Mouse (Mus musculus) CD8-positive naive resting alpha-beta T cell, adult 2 months (primary cell): ENCODE data around the gene Clasp1.
A peak's percentile ranks its signal among the peaks of the same experiment; 100 is the strongest.

ENCODE experiments used
- DNase-seq, 2 experiments: peaks; one replicate each; pipeline ENCODE4 v3.0.0; 2022; ENCODE audit warnings: low read depth in 2 of 2, low spot score in 2 of 2

The Clasp1 gene

GRCm38 (mm10) chr1:118388757-118389453, at the start of gene Clasp1:
Clasp1 (plus strand) TSS chr1:118389058.
- DNase-seq, result peak; percentile 92 to 93

- DNase-seq, result no peak
These were observed 45.0 kb upstream of the Clasp1 start for GRCm38 (mm10) chr1:118343649-118344435.

GRCm38 (mm10) chr1:118349922-118350321, 38.9 kb upstream of the Clasp1 start:
- DNase-seq, result no peak

- DNase-seq, result no peak
These were observed 29.6 kb upstream of the Clasp1 start for GRCm38 (mm10) chr1:118359071-118359761.

- DNase-seq, result no peak
These were observed 20.9 kb upstream of the Clasp1 start for GRCm38 (mm10) chr1:118367970-118368369.

GRCm38 (mm10) chr1:118368721-118369461, 20.0 kb upstream of the Clasp1 start:
- DNase-seq, result no peak

GRCm38 (mm10) chr1:118377784-118378183, 11.1 kb upstream of the Clasp1 start:
- DNase-seq, result no peak

GRCm38 (mm10) chr1:118380105-118380786, 8.6 kb upstream of the Clasp1 start:
- DNase-seq, result no peak

GRCm38 (mm10) chr1:118388127-118388756, 616 bp upstream of the Clasp1 start:
- peak; percentile 48 to 58 for DNase-seq

GRCm38 (mm10) chr1:118389454-118390265, 802 bp downstream of the Clasp1 start:
- peak; percentile 26 to 42 for DNase-seq

GRCm38 (mm10) chr1:118390266-118390660, 1.4 kb downstream of the Clasp1 start:
- DNase-seq, result no peak

GRCm38 (mm10) chr1:118390871-118391387, 2.1 kb downstream of the Clasp1 start:
- DNase-seq, result no peak

GRCm38 (mm10) chr1:118392246-118392645, 3.4 kb downstream of the Clasp1 start:
- no peak for DNase-seq

- no peak for DNase-seq
These were observed 5.1 kb downstream of the Clasp1 start for GRCm38 (mm10) chr1:118393916-118394315.

- no peak for DNase-seq
These were observed 9.0 kb downstream of the Clasp1 start for GRCm38 (mm10) chr1:118397866-118398265.

GRCm38 (mm10) chr1:118398567-118398966, 9.7 kb downstream of the Clasp1 start:
- no peak for DNase-seq

- DNase-seq, result no peak
These were observed 10.9 kb downstream of the Clasp1 start for GRCm38 (mm10) chr1:118399625-118400310.

- DNase-seq, result no peak
These were observed 13.1 kb downstream of the Clasp1 start for GRCm38 (mm10) chr1:118401991-118402390.
